Mouse (Mus musculus): Measurements from ENCODE around the gene Arf4. TPM values are rescaled to one million over a fixed set of nuclear protein-coding genes. Genes with fewer than 3 reads are reported as not detected.

The Arf4 gene
- polyA plus RNA-seq, 1 experiment = 69.6 TPM

DNA sequence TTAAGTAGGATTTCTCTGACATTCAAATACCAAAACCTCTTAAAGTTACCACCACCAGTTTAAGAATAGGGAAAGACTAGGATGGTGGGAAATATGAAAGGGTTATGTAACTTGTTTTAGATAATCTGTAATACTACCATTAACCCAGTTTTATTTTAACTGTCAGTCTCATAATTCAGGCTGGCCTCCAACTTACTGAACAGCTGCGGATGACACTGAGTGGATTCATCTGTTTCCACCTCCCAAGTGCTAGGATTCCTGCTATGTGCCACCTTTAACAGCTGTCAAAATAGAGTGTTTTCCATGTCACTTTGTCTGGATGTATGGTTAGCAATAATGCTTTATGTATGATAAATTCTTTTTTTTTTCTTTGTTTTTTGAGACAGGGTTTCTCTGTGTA, 22.4 kb downstream of the Arf4 start:
- no peak for TF ChIP-seq POLR2A (IDR thresholded peaks at IDR 0.05; ENCODE audit: low read depth, low read length)
- no peak for TF ChIP-seq CTCF (IDR thresholded peaks at IDR 0.05; ENCODE audit: extremely low read depth, insufficient read depth, insufficient read length, insufficient replicate concordance)
- DNase-seq (ENCODE audit: low read depth in 1 of 2, low spot score in 2 of 2) = no peak
- H3K27ac ChIP-seq (ENCODE audit: insufficient read depth, low read length) = no peak overlapping the region
- no peaks in the 10 kb centered on the region for H3K27me3 ChIP-seq (ENCODE audit: control insufficient read depth, insufficient read depth, low read length)
- peaks cover 14% of the 10 kb centered on the region for H3K36me3 ChIP-seq (ENCODE audit: control insufficient read depth, insufficient read depth, low read length)
- H3K4me3 ChIP-seq (ENCODE audit: extremely low read depth, insufficient read depth, insufficient read length) = no peak overlapping the region
- H3K4me1 ChIP-seq (ENCODE audit: control insufficient read depth, insufficient read depth, insufficient read length) = no peaks in the 10 kb centered on the region
- 92% methylated on average over 1 of the region's 1 CpGs for WGBS

DNA sequence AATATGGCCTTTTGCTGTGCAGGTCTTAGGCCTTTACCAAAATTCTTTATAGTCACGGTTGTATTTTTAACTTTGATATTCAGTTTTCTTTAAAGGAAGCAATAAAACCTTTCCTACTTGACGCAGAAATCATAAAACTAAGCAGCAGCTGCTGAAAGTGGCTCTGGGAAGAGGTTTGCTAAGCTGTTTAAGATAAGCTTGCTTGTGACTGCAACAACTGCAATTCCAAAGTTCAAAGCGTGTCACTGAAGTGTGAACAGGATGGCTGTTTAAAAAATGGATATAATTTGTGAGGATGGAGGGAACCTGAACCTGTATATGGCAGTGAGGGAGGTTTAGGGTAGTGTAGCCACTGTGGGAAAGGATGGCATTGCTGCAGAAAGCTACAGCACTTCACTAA, 24.1 kb downstream of the Arf4 start:
- TF ChIP-seq POLR2A (IDR thresholded peaks at IDR 0.05; ENCODE audit: low read depth, low read length) (no peak), CTCF (IDR thresholded peaks at IDR 0.05; ENCODE audit: extremely low read depth, insufficient read depth, insufficient read length, insufficient replicate concordance) (no peak)
- Histone ChIP-seq H3K4me3 (ENCODE audit: extremely low read depth, insufficient read depth, insufficient read length) (no peak overlapping the region), H3K27me3 (ENCODE audit: control insufficient read depth, insufficient read depth, low read length) (no peaks in the 10 kb centered on the region), H3K36me3 (ENCODE audit: control insufficient read depth, insufficient read depth, low read length) (peaks cover 12% of the 10 kb centered on the region), H3K27ac (ENCODE audit: insufficient read depth, low read length) (no peak overlapping the region), H3K4me1 (ENCODE audit: control insufficient read depth, insufficient read depth, insufficient read length) (0 out of 2 replicates have a peak, but pooled peaks cover 2% of the 10 kb centered on the region)
- DNase-seq (ENCODE audit: low read depth in 1 of 2, low spot score in 2 of 2) = no peak
- 92% methylated on average over 3 of the region's 3 CpGs for WGBS

DNA sequence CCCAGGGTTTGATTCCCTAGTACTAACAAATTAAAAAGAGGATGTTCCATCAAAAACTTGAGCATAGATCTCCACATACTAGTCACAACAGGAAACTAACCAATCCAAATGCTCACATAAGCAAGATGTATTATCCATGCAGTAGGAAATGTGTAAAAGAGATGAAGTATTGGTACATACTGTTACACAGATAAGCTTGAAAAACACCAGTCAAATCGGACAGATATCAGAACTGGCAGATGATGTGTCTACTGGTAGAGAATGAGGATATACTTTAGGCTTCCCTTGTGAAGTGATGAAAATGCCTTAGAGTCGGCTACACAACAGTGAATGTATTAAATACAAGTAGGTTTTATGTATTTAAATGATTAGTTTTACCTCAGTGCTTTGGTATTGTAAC, 24.6 kb downstream of the Arf4 start:
- H3K4me1 ChIP-seq (ENCODE audit: control insufficient read depth, insufficient read depth, insufficient read length) = 0 out of 2 replicates have a peak, but pooled peaks cover 2% of the 10 kb centered on the region
- 80% methylated on average over 2 of the region's 2 CpGs for WGBS
- H3K36me3 ChIP-seq (ENCODE audit: control insufficient read depth, insufficient read depth, low read length) = peaks cover 9% of the 10 kb centered on the region

GRCm38 (mm10) chr14:26663851-26664250, 26.0 kb downstream of the Arf4 start:
- Histone ChIP-seq H3K27me3 (ENCODE audit: control insufficient read depth, insufficient read depth, low read length) (no peaks in the 10 kb centered on the region), H3K27ac (ENCODE audit: insufficient read depth, low read length) (no peak overlapping the region), H3K36me3 (ENCODE audit: control insufficient read depth, insufficient read depth, low read length) (peaks cover 8% of the 10 kb centered on the region), H3K4me1 (ENCODE audit: control insufficient read depth, insufficient read depth, insufficient read length) (peaks cover 2% of the 10 kb centered on the region; the same call in 1 of the 2 replicates), H3K4me3 (ENCODE audit: extremely low read depth, insufficient read depth, insufficient read length) (no peak overlapping the region)
- WGBS = 92% methylated on average over 2 of the region's 2 CpGs
- TF ChIP-seq CTCF (IDR thresholded peaks at IDR 0.05; ENCODE audit: extremely low read depth, insufficient read depth, insufficient read length, insufficient replicate concordance) (no peak), POLR2A (IDR thresholded peaks at IDR 0.05; ENCODE audit: low read depth, low read length) (no peak)
- DNase-seq (ENCODE audit: low read depth in 1 of 2, low spot score in 2 of 2) = no peak

More for the DNA sequence above, 24.6 kb downstream of the Arf4 start:
- Histone ChIP-seq H3K27me3 (ENCODE audit: control insufficient read depth, insufficient read depth, low read length) (no peaks in the 10 kb centered on the region), H3K27ac (ENCODE audit: insufficient read depth, low read length) (no peak overlapping the region), H3K4me3 (ENCODE audit: extremely low read depth, insufficient read depth, insufficient read length) (no peak overlapping the region)
- TF ChIP-seq POLR2A (IDR thresholded peaks at IDR 0.05; ENCODE audit: low read depth, low read length) = no peak
- no peak for TF ChIP-seq CTCF (IDR thresholded peaks at IDR 0.05; ENCODE audit: extremely low read depth, insufficient read depth, insufficient read length, insufficient replicate concordance)
- no peak for DNase-seq (ENCODE audit: low read depth in 1 of 2, low spot score in 2 of 2)

DNA sequence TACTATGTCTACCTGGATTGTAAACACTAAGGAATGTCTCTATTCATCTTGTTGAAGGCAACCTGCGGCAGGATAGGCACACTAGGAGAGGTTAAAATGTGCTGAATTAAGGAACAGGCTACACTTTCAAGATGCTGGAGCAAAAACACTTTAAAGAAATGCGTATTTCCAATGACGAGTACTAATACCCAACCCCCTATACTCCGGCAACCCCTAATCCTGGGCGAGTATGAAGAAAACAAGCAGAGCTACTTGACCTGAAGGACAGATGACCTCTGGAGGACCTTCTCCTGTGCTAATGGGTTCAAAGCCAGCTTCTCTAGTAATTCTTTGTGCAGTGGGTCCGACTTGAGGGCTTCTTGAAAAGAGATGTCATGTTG, 30.1 kb downstream of the Arf4 start:
- DNase-seq (ENCODE audit: low read depth in 1 of 2, low spot score in 2 of 2) = no peak
- no peak for TF ChIP-seq CTCF (IDR thresholded peaks at IDR 0.05; ENCODE audit: extremely low read depth, insufficient read depth, insufficient read length, insufficient replicate concordance)
- no peak for TF ChIP-seq POLR2A (IDR thresholded peaks at IDR 0.05; ENCODE audit: low read depth, low read length)
- H3K27me3 ChIP-seq (ENCODE audit: control insufficient read depth, insufficient read depth, low read length) = no peaks in the 10 kb centered on the region
- 23% methylated on average over 6 of the region's 6 CpGs for WGBS
- H3K4me3 ChIP-seq (ENCODE audit: extremely low read depth, insufficient read depth, insufficient read length) = peak overlapping the region; percentile 99
- peaks cover 5% of the 10 kb centered on the region for H3K36me3 ChIP-seq (ENCODE audit: control insufficient read depth, insufficient read depth, low read length)
- peaks cover 2% of the 10 kb centered on the region; the same call in 1 of the 2 replicates for H3K4me1 ChIP-seq (ENCODE audit: control insufficient read depth, insufficient read depth, insufficient read length)
- peak overlapping the region; percentile 95; the same call in 1 of the 2 replicates for H3K27ac ChIP-seq (ENCODE audit: insufficient read depth, low read length)

DNA sequence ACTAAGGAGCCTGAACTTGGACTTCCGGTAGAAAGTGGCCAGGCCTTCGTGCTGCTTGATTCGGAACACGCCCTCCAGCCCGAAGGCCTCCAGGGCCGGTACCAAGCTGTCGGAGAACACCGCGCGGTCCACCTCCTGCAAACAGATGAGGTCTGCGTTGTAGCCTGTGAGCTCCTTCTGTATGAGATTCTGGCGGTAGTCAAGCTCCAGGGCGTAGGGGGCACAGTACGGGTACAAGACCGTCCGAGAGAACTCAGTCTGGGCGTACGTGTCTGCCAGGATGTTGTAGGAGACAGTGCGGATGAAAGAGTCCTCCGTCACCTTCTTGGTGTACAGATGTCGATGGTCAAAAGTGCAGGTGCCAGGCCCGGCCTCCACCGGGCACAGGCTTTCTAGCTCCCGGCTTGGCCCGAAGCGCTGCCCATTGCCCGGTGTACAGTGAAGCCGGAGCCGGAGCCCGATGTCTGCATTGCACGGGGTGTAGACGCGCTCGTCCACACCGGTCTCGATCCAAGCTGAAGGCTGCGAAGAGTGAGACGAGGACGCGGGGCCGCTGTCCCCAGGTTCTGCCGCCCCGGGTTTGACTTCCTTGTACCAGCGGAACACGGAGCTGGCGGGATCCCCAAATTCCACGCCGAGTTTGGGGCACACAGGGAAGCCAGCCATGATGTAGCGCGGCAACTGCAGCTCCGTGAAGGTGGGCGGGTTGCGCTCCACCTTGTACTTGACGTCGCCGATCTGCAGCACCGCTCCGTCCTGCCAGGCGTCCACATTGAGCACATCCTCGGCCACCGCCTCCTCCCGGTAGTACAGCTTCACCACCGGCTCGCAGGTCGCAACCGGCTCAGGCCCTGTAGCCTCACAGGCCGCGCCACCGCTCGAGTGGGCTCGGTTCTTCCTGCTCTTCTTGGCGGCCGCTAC, 30.8 kb downstream of the Arf4 start:
- Histone ChIP-seq H3K27me3 (ENCODE audit: control insufficient read depth, insufficient read depth, low read length) (no peaks in the 10 kb centered on the region), H3K36me3 (ENCODE audit: control insufficient read depth, insufficient read depth, low read length) (peaks cover 5% of the 10 kb centered on the region), H3K4me3 (ENCODE audit: extremely low read depth, insufficient read depth, insufficient read length) (peak overlapping the region; percentile 99), H3K27ac (ENCODE audit: insufficient read depth, low read length) (peak overlapping the region; percentile 95), H3K4me1 (ENCODE audit: control insufficient read depth, insufficient read depth, insufficient read length) (peaks cover 2% of the 10 kb centered on the region; the same call in 1 of the 2 replicates)
- peak in 1 of 2 experiments; percentile 40 for DNase-seq (ENCODE audit: low read depth in 1 of 2, low spot score in 2 of 2)
- TF ChIP-seq CTCF (IDR thresholded peaks at IDR 0.05; ENCODE audit: extremely low read depth, insufficient read depth, insufficient read length, insufficient replicate concordance) (no peak), POLR2A (IDR thresholded peaks at IDR 0.05; ENCODE audit: low read depth, low read length) (no peak)
- under 1% methylated on average over 73 of the region's 73 CpGs for WGBS

Measured in spleen, adult 2 months (tissue).